ENCODE assay signal across 17 mouse cellular contexts in genomic region chr19:14518438-14519044, GRCm38 (mm10).
DNase-seq lines count a peak whose midpoint lies in the region; ATAC-seq lines count a peak whose summit lies in the region.
"Had no signal": no experiment of that assay in that cellular context is flagged by ENCODE, and none has a peak within 500 bp of the region (broad histone marks: within the 10 kb centered on the region; RNA-seq: fewer than 3 reads in every experiment).

No protein-coding gene starts in this region.

- no peak overlapping the region for H3K9ac ChIP-seq in kidney, embryonic 14.5 days (ENCODE audit: low read depth, low read length)
- H3K9ac ChIP-seq in hindbrain, embryonic 16.5 days (ENCODE audit: low read depth, low read length), result no peak overlapping the region
- no peak overlapping the region for H3K9ac ChIP-seq in midbrain, embryonic 16.5 days (ENCODE audit: low read depth, low read length)
- H3K9ac ChIP-seq: lung, embryonic 15.5 days; stomach, embryonic 15.5 days had no signal

- 44% methylated on average over 9 of the region's 9 CpGs for WGBS in kidney, embryonic 14.5 days
- 65% methylated on average over 9 of the region's 9 CpGs for WGBS in embryonic facial prominence, embryonic 10.5 days
- WGBS in hindbrain, embryonic 16.5 days, result 37% methylated on average over 9 of the region's 9 CpGs
- 34% methylated on average over 9 of the region's 9 CpGs for WGBS in midbrain, embryonic 16.5 days

- no peak overlapping the region for H3K4me3 ChIP-seq in kidney, embryonic 14.5 days (ENCODE audit: low read length)
- no peak overlapping the region for H3K4me3 ChIP-seq in embryonic facial prominence, embryonic 10.5 days
- H3K4me3 ChIP-seq in hindbrain, embryonic 16.5 days (ENCODE audit: low read length), result no peak overlapping the region
- no peak overlapping the region for H3K4me3 ChIP-seq in midbrain, embryonic 16.5 days (ENCODE audit: low read depth, low read length)
- H3K4me3 ChIP-seq: left cerebral cortex, adult 2 months; lung, embryonic 15.5 days; stomach, embryonic 15.5 days had no signal

- H3K36me3 ChIP-seq in kidney, embryonic 14.5 days (ENCODE audit: control insufficient read depth, insufficient read depth, low read length), result peaks cover 16% of the 10 kb centered on the region; the same call in 1 of the 2 replicates
- H3K36me3 ChIP-seq in embryonic facial prominence, embryonic 10.5 days (replicated peaks), result peaks cover 33% of the 10 kb centered on the region
- H3K36me3 ChIP-seq in hindbrain, embryonic 16.5 days (ENCODE audit: control insufficient read depth, insufficient read depth, low read length), result no peaks in the 10 kb centered on the region
- H3K36me3 ChIP-seq in midbrain, embryonic 16.5 days (ENCODE audit: control insufficient read depth, insufficient read depth, low read length), result 0 out of 2 replicates have a peak, but pooled peaks cover 2% of the 10 kb centered on the region
- H3K36me3 ChIP-seq: stomach, embryonic 15.5 days had no signal

- 0 out of 2 replicates have a peak, but pooled peaks cover 3% of the 10 kb centered on the region for H3K4me1 ChIP-seq in kidney, embryonic 14.5 days (ENCODE audit: control insufficient read depth, insufficient read depth, low read length)
- H3K4me1 ChIP-seq in embryonic facial prominence, embryonic 10.5 days, result 0 out of 2 replicates have a peak, but pooled peaks cover 7% of the 10 kb centered on the region
- H3K4me1 ChIP-seq in hindbrain, embryonic 16.5 days (ENCODE audit: control insufficient read depth, insufficient read depth, low read depth, low read length), result peaks cover 6% of the 10 kb centered on the region; the same call in 1 of the 2 replicates
- H3K4me1 ChIP-seq in midbrain, embryonic 16.5 days (ENCODE audit: control insufficient read depth, insufficient read depth, low read length), result peaks cover 12% of the 10 kb centered on the region
- H3K4me1 ChIP-seq: lung, embryonic 15.5 days; stomach, embryonic 15.5 days had no signal

- ATAC-seq in kidney, embryonic 14.5 days (ENCODE audit: low FRiP score, low TSS enrichment), result peak; percentile 43; the same call in 1 of the 2 replicates
- peak; percentile 85 for ATAC-seq in hindbrain, embryonic 16.5 days
- ATAC-seq in midbrain, embryonic 16.5 days, result peak; percentile 60
- ATAC-seq: activated CD4-positive, CD25-positive, alpha-beta regulatory T cell, adult 4 months; inflammation-experienced regulatory T-cells, adult 6 months had no signal

- DNase-seq in kidney, postnatal 10 days, result no peak
- peak; percentile 12 for DNase-seq in embryonic facial prominence, embryonic 10.5 days (ENCODE audit: low spot score)
- no peak for DNase-seq in gastrocnemius, postnatal 14 days
- no peak for DNase-seq in layer of hippocampus, adult 11-12 months (ENCODE audit: low spot score)
- DNase-seq in c-Kit-positive CD71-positive TER-119-positive erythroid progenitor cells, embryonic 14.5 days (ENCODE audit: low spot score), result no peak
- DNase-seq: gastrocnemius, postnatal 25 days; kidney, postnatal 4 days; right cerebral cortex, postnatal 4 days; thymus, postnatal 4 days had no signal

- H3K4me2 ChIP-seq in kidney, embryonic 14.5 days (replicated peaks; ENCODE audit: low read depth, low read length), result no peak overlapping the region
- H3K4me2 ChIP-seq in hindbrain, embryonic 16.5 days (ENCODE audit: low read length), result no peak overlapping the region
- H3K4me2 ChIP-seq in midbrain, embryonic 16.5 days (ENCODE audit: low read length), result no peak overlapping the region
- H3K4me2 ChIP-seq: lung, embryonic 15.5 days; stomach, embryonic 15.5 days had no signal

- H3K27me3 ChIP-seq in kidney, embryonic 14.5 days (ENCODE audit: control insufficient read depth, insufficient read depth, low read length), result no peaks in the 10 kb centered on the region
- H3K27me3 ChIP-seq in embryonic facial prominence, embryonic 10.5 days (replicated peaks; ENCODE audit: low read depth, poor library complexity, severe bottlenecking), result no peaks in the 10 kb centered on the region
- no peaks in the 10 kb centered on the region for H3K27me3 ChIP-seq in hindbrain, embryonic 16.5 days (replicated peaks; ENCODE audit: control insufficient read depth, insufficient read depth, low read length)
- no peaks in the 10 kb centered on the region for H3K27me3 ChIP-seq in midbrain, embryonic 16.5 days (ENCODE audit: control insufficient read depth, insufficient read depth, low read depth, low read length)
- H3K27me3 ChIP-seq: lung, embryonic 15.5 days; stomach, embryonic 15.5 days had no signal

- H3K27ac ChIP-seq in kidney, embryonic 14.5 days (ENCODE audit: low read depth, low read length), result no peak overlapping the region
- H3K27ac ChIP-seq in embryonic facial prominence, embryonic 10.5 days (replicated peaks), result no peak overlapping the region
- no peak overlapping the region for H3K27ac ChIP-seq in hindbrain, embryonic 16.5 days (ENCODE audit: low read depth, low read length)
- H3K27ac ChIP-seq in midbrain, embryonic 16.5 days (ENCODE audit: low read length), result no peak overlapping the region
- H3K27ac ChIP-seq: left cerebral cortex, adult 2 months; lung, embryonic 15.5 days; stomach, embryonic 15.5 days had no signal

- intact Hi-C loops in gastrocnemius, postnatal 14 days (cut with DNase I; ENCODE audit: low total_unique reads), result no loop called here

- H3K9me3 ChIP-seq in kidney, embryonic 14.5 days (ENCODE audit: control insufficient read depth, low read length), result no peaks in the 10 kb centered on the region
- no peaks in the 10 kb centered on the region for H3K9me3 ChIP-seq in embryonic facial prominence, embryonic 10.5 days
- no peaks in the 10 kb centered on the region for H3K9me3 ChIP-seq in hindbrain, embryonic 16.5 days (ENCODE audit: control insufficient read depth, low read length)
- H3K9me3 ChIP-seq in midbrain, embryonic 16.5 days (replicated peaks; ENCODE audit: control insufficient read depth, low read length, poor library complexity, severe bottlenecking), result no peaks in the 10 kb centered on the region
- H3K9me3 ChIP-seq: lung, embryonic 15.5 days; stomach, embryonic 15.5 days had no signal
